Mouse (Mus musculus) midbrain, embryonic 12.5 days (tissue): ENCODE results near the gene Otog. TPM values are rescaled to one million over a fixed set of nuclear protein-coding genes. Genes with fewer than 3 reads are reported as not detected.

ENCODE experiments used
- polyA plus RNA-seq: library from polyadenylated mRNA; unstranded; fragments of >200 nt; fragmentation: Nextera tagmentation; extraction: Ambion mirVana; gene quantifications from 2 replicates; pipeline ENCODE4 v1.2.1, GENCODE M21; 2016

Gene Otog
- polyA plus RNA-seq, 1 experiment from 2014 or later = 0.15 TPM

Other genes starting within 250 kb of the Otog start
- 0.58 and 0.59 TPM in 2 replicates for gene Abcc6, start 210.7 kb upstream of the Otog start, polyA plus RNA-seq
- gene Nomo1, start 207.3 kb upstream of the Otog start, polyA plus RNA-seq = 30.2 and 35.8 TPM in 2 replicates
- gene Kcnj11, start 140.2 kb upstream of the Otog start, polyA plus RNA-seq = 0.41 and 0.54 TPM in 2 replicates
- gene Abcc8, start 61.0 kb upstream of the Otog start, polyA plus RNA-seq = 1.5 and 1.7 TPM in 2 replicates
- gene Ush1c, start 2.5 kb upstream of the Otog start, polyA plus RNA-seq = 2.0 and 2.5 TPM in 2 replicates
- not detected in 2 replicates for gene Myod1, start 135.5 kb downstream of the Otog start, polyA plus RNA-seq
- 7.1 and 9.5 TPM in 2 replicates for gene Kcnc1, start 155.5 kb downstream of the Otog start, polyA plus RNA-seq